Mouse (Mus musculus): ENCODE data around the gene Krt86.
A peak's percentile ranks its signal among the peaks of the same experiment; 100 is the strongest.

Krt86 gene

GRCm38 (mm10) chr15:101472952-101473528 is at the start of gene Krt86:
Krt86 (plus strand) TSS chr15:101473478.
- no peak for DNase-seq (ENCODE audit: low read depth, low spot score)

- DNase-seq (ENCODE audit: low read depth, low spot score) = no peak
Observed at GRCm38 (mm10) chr15:101424914-101425313, 48.4 kb upstream of the Krt86 start.

- no peak for DNase-seq (ENCODE audit: low read depth, low spot score)
Observed at GRCm38 (mm10) chr15:101436611-101437010, 36.7 kb upstream of the Krt86 start.

GRCm38 (mm10) chr15:101438555-101438954 is 34.7 kb upstream of the Krt86 start, which contains the start of gene Krt87:
Krt87 (minus strand) TSS chr15:101438804.
- no peak for DNase-seq (ENCODE audit: low read depth, low spot score)

- no peak for DNase-seq (ENCODE audit: low read depth, low spot score)
Observed at GRCm38 (mm10) chr15:101440837-101441236, 32.4 kb upstream of the Krt86 start.

GRCm38 (mm10) chr15:101446572-101446971 is 26.7 kb upstream of the Krt86 start:
- DNase-seq (ENCODE audit: low read depth, low spot score) = no peak

- DNase-seq (ENCODE audit: low read depth, low spot score) = no peak
Observed at GRCm38 (mm10) chr15:101447444-101447843, 25.8 kb upstream of the Krt86 start, which contains the start of gene Krt88. Krt88 (plus strand) TSS chr15:101447744.

GRCm38 (mm10) chr15:101453093-101453736 is 20.1 kb upstream of the Krt86 start:
- DNase-seq (ENCODE audit: low read depth, low spot score) = peak; percentile 35

GRCm38 (mm10) chr15:101454774-101455173 is 18.5 kb upstream of the Krt86 start:
- DNase-seq (ENCODE audit: low read depth, low spot score) = no peak

GRCm38 (mm10) chr15:101455292-101455691 is 18.0 kb upstream of the Krt86 start:
- DNase-seq (ENCODE audit: low read depth, low spot score) = no peak

GRCm38 (mm10) chr15:101455891-101456290 is 17.4 kb upstream of the Krt86 start:
- DNase-seq (ENCODE audit: low read depth, low spot score) = no peak

GRCm38 (mm10) chr15:101458361-101458930 is 14.8 kb upstream of the Krt86 start:
- DNase-seq (ENCODE audit: low read depth, low spot score) = no peak

- no peak for DNase-seq (ENCODE audit: low read depth, low spot score)
Observed at GRCm38 (mm10) chr15:101459283-101459682, 14.0 kb upstream of the Krt86 start.

- no peak for DNase-seq (ENCODE audit: low read depth, low spot score)
Observed at GRCm38 (mm10) chr15:101463651-101464050, 9.6 kb upstream of the Krt86 start, which contains the start of gene Krt81. Krt81 (minus strand) TSS chr15:101463751.

- no peak for DNase-seq (ENCODE audit: low read depth, low spot score)
Observed at GRCm38 (mm10) chr15:101469093-101469492, 4.2 kb upstream of the Krt86 start.

GRCm38 (mm10) chr15:101479007-101479665 is 5.9 kb downstream of the Krt86 start:
- peak; percentile 41 for DNase-seq (ENCODE audit: low read depth, low spot score)

- no peak for DNase-seq (ENCODE audit: low read depth, low spot score)
Observed at GRCm38 (mm10) chr15:101479666-101480060, 6.4 kb downstream of the Krt86 start.

GRCm38 (mm10) chr15:101482056-101482455 is 8.8 kb downstream of the Krt86 start:
- DNase-seq (ENCODE audit: low read depth, low spot score) = no peak

GRCm38 (mm10) chr15:101483646-101484045 is 10.4 kb downstream of the Krt86 start:
- DNase-seq (ENCODE audit: low read depth, low spot score) = no peak

- no peak for DNase-seq (ENCODE audit: low read depth, low spot score)
Observed at GRCm38 (mm10) chr15:101484939-101485338, 11.7 kb downstream of the Krt86 start.

GRCm38 (mm10) chr15:101485911-101486635 is 12.8 kb downstream of the Krt86 start:
- DNase-seq (ENCODE audit: low read depth, low spot score) = peak; percentile 76

- no peak for DNase-seq (ENCODE audit: low read depth, low spot score)
Observed at GRCm38 (mm10) chr15:101491431-101491830, 18.2 kb downstream of the Krt86 start, which contains the start of gene Krt83. Krt83 (minus strand) TSS chr15:101491512.

Data from CD4-positive helper T cell, adult 2 months (primary cell).